Mouse (Mus musculus): ENCODE measurements at regions not wholly inside any gene's neighbourhood (a gene's known extent, or its start where the extent isn't known, plus 50 kb on each side); places are given as distances from the start of the nearest gene placed in this dataset.

DNA sequence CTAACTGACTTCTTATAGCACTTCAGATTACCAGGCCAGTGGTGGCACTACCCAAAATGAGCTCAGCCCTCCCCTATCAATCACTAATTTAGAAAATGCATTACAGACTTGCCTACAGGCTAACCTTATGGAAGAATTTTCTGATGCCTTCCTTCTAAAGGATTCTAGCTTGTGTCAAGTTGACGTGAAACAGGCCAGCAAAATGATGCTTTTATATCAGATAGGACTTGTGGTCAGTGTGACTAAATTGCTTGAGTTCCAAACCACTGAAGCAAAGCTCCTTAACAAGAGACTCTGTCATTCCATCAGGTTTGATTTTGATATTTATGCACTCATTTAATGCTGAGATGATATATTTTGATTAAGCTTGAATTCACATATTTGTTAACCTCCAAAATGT, 143.0 kb downstream of the Slc5a7 start:
- Histone ChIP-seq H3K4me2 (no peak overlapping the region), H3K9ac (replicated peaks) (no peak overlapping the region), H3K27ac (replicated peaks) (no peak overlapping the region), H3K36me3 (no peaks in the 10 kb centered on the region), H3K9me3 (replicated peaks) (no peaks in the 10 kb centered on the region), H3K27me3 (replicated peaks) (no peaks in the 10 kb centered on the region), H3K4me1 (no peaks in the 10 kb centered on the region), H3K4me3 (replicated peaks) (no peak overlapping the region)
- no peak for ATAC-seq (ENCODE audit: low FRiP score)
- 80% methylated on average over 1 of the region's 1 CpGs for WGBS

DNA sequence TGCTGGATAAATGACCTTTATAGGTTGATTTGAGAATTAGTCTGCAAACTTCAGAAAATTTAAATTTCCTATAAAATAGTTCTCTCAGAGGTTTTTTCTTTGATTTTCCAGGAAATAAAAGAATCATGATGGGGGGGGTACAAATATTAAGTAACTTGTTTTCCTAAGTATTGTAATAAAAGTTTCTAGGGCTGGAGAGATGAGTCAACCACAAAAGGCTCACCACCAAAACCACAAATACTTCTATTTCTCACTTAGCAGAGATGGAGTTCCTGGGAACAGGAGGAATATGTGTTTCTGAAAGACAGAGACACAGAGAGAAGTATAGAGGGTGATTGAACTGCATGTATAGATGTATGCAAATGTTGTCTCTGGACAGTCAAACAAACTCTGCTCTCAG, 144.3 kb downstream of the Slc5a7 start:
- no peaks in the 10 kb centered on the region for H3K9me3 ChIP-seq (replicated peaks)
- no peak overlapping the region for H3K27ac ChIP-seq (replicated peaks)
- H3K4me2 ChIP-seq, result no peak overlapping the region
- no peaks in the 10 kb centered on the region for H3K4me1 ChIP-seq
- H3K27me3 ChIP-seq (replicated peaks), result no peaks in the 10 kb centered on the region
- no peak overlapping the region for H3K4me3 ChIP-seq (replicated peaks)
- ATAC-seq (ENCODE audit: low FRiP score), result no peak
- no peak overlapping the region for H3K9ac ChIP-seq (replicated peaks)
- no peaks in the 10 kb centered on the region for H3K36me3 ChIP-seq

Measured in neural tube, embryonic 15.5 days (tissue).